Comparison of ENCODE assay signal across 13 mouse cellular contexts in genomic region chr12:34653615-34654014, GRCm38 (mm10).
DNase-seq lines count a peak whose midpoint lies in the region; ATAC-seq and TF ChIP-seq lines count a peak whose summit lies in the region.
"Had no signal": no experiment of that assay in that cellular context is flagged by ENCODE, and none has a peak within 500 bp of the region (broad histone marks: within the 10 kb centered on the region; RNA-seq: fewer than 3 reads in every experiment).

No protein-coding gene starts in this region.

- TF ChIP-seq CTCF in layer of hippocampus, adult 2 months (conservative IDR thresholded peaks at IDR 0.05), result peak; percentile 84
- TF ChIP-seq CTCF in cortical plate, adult 2 months (IDR thresholded peaks at IDR 0.05; ENCODE audit: extremely low read depth, insufficient read depth, low read length), result peak; percentile 60

- no peak overlapping the region for H3K4me2 ChIP-seq in forebrain, embryonic 15.5 days (replicated peaks)
- no peak overlapping the region for H3K4me2 ChIP-seq in forebrain, embryonic 12.5 days
- H3K4me2 ChIP-seq: forebrain, embryonic 13.5 days; hindbrain, embryonic 12.5 days; lung, embryonic 15.5 days; midbrain, embryonic 12.5 days had no signal

- no peaks in the 10 kb centered on the region for H3K27me3 ChIP-seq in forebrain, embryonic 15.5 days
- H3K27me3 ChIP-seq in forebrain, embryonic 12.5 days, result no peaks in the 10 kb centered on the region
- H3K27me3 ChIP-seq: forebrain, embryonic 13.5 days; hindbrain, embryonic 12.5 days; lung, embryonic 15.5 days; midbrain, embryonic 12.5 days had no signal

- TF ChIP-seq POLR2A in cortical plate, adult 2 months (IDR thresholded peaks at IDR 0.05; ENCODE audit: extremely low read depth, insufficient read depth, low read length), result no peak

- 0 out of 2 replicates have a peak, but pooled peaks have one; percentile 34 for ATAC-seq in forebrain, embryonic 15.5 days (replicated peaks)
- no peak for ATAC-seq in forebrain, embryonic 12.5 days (ENCODE audit: low FRiP score)
- ATAC-seq: forebrain, embryonic 13.5 days had no signal

- 31% methylated on average over 3 of the region's 3 CpGs for WGBS in forebrain, embryonic 15.5 days
- 33% methylated on average over 3 of the region's 3 CpGs for WGBS in forebrain, embryonic 12.5 days

- H3K4me3 ChIP-seq in forebrain, embryonic 15.5 days, result no peak overlapping the region
- H3K4me3 ChIP-seq in forebrain, embryonic 12.5 days (replicated peaks), result no peak overlapping the region
- H3K4me3 ChIP-seq in layer of hippocampus, adult 2 months, result no peak overlapping the region
- H3K4me3 ChIP-seq in cortical plate, adult 2 months (ENCODE audit: insufficient read depth, low read length), result no peak overlapping the region
- H3K4me3 ChIP-seq: forebrain, embryonic 13.5 days; hindbrain, embryonic 12.5 days; lung, embryonic 15.5 days; midbrain, embryonic 12.5 days had no signal

- H3K9me3 ChIP-seq in forebrain, embryonic 15.5 days, result no peaks in the 10 kb centered on the region
- no peaks in the 10 kb centered on the region for H3K9me3 ChIP-seq in forebrain, embryonic 12.5 days
- H3K9me3 ChIP-seq: forebrain, embryonic 13.5 days; hindbrain, embryonic 12.5 days; lung, embryonic 15.5 days; midbrain, embryonic 12.5 days had no signal

- no peaks in the 10 kb centered on the region for H3K36me3 ChIP-seq in forebrain, embryonic 15.5 days
- H3K36me3 ChIP-seq in forebrain, embryonic 12.5 days (replicated peaks), result no peaks in the 10 kb centered on the region
- H3K36me3 ChIP-seq: hindbrain, embryonic 12.5 days; lung, embryonic 15.5 days; midbrain, embryonic 12.5 days had no signal

- peaks cover 4% of the 10 kb centered on the region; the same call in 1 of the 2 replicates for H3K4me1 ChIP-seq in forebrain, embryonic 15.5 days
- 0 out of 2 replicates have a peak, but pooled peaks cover 3% of the 10 kb centered on the region for H3K4me1 ChIP-seq in forebrain, embryonic 12.5 days
- H3K4me1 ChIP-seq in cortical plate, adult 2 months (ENCODE audit: control insufficient read depth, insufficient read depth, low read length), result peaks cover 1% of the 10 kb centered on the region; the same call in 1 of the 2 replicates
- H3K4me1 ChIP-seq: hindbrain, embryonic 12.5 days; lung, embryonic 15.5 days; midbrain, embryonic 12.5 days had no signal

- no peak overlapping the region for H3K9ac ChIP-seq in forebrain, embryonic 15.5 days (replicated peaks)
- H3K9ac ChIP-seq in forebrain, embryonic 12.5 days, result no peak overlapping the region
- H3K9ac ChIP-seq: forebrain, embryonic 13.5 days; hindbrain, embryonic 12.5 days; lung, embryonic 15.5 days; midbrain, embryonic 12.5 days had no signal

- peak in 1 of 2 experiments; percentile 27 for DNase-seq in layer of hippocampus, adult 2 months (ENCODE audit: low spot score in 2 of 2)
- DNase-seq in layer of hippocampus, postnatal 25 days (ENCODE audit: extremely low spot score in 1 of 2, low spot score in 1 of 2), result no peak
- peak; percentile 43 for DNase-seq in 416B (ENCODE audit: low read depth)
- no peak for DNase-seq in right cerebral cortex, postnatal 10 days (ENCODE audit: low spot score in 2 of 2)
- no peak for DNase-seq in adrenal gland, adult 8-10 months
- DNase-seq: kidney, postnatal 14 days had no signal

- no peak overlapping the region for H3K27ac ChIP-seq in forebrain, embryonic 15.5 days (replicated peaks)
- H3K27ac ChIP-seq in forebrain, embryonic 12.5 days, result no peak overlapping the region
- no peak overlapping the region for H3K27ac ChIP-seq in layer of hippocampus, adult 2 months
- H3K27ac ChIP-seq in cortical plate, adult 2 months (ENCODE audit: insufficient read depth, low read length), result no peak overlapping the region
- H3K27ac ChIP-seq: forebrain, embryonic 13.5 days; hindbrain, embryonic 12.5 days; lung, embryonic 15.5 days; midbrain, embryonic 12.5 days had no signal
